Mouse (Mus musculus): ENCODE measurements at regions not wholly inside any gene's neighbourhood (a gene's known extent, or its start where the extent isn't known, plus 50 kb on each side); places are given as distances from the start of the nearest gene placed in this dataset.
"Not testable (repeated sequence)": the region's sequence is repeated elsewhere in the genome, so short reads cannot be mapped to it uniquely, and the experiment has no call there.

DNA sequence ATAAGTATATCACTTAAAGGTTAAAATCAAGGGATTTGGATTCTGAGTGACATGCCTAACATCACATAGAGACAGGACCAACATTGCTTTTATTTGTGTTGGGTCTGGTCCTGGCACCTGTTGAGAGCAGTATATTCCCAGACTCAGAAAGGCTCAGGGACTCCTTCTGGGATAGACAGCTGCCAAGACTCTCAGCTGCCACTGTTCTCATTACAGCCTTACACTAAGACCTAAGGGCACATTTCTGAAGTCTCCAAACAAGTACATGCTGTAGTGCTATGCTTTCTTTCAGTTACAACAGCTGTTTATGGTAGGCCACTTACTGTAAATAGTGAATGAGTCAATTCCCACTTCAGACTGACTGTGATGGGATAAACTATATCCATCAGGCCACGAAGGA, 77.7 kb upstream of the Fam13a start:
- WGBS = 82% methylated on average over 1 of the region's 1 CpGs
- Histone ChIP-seq H3K4me3 (ENCODE audit: insufficient read depth, low read depth, low read length) (no peak overlapping the region), H3K27me3 (ENCODE audit: control insufficient read depth, insufficient read depth, low read length) (no peaks in the 10 kb centered on the region), H3K36me3 (ENCODE audit: control insufficient read depth, insufficient read depth, low read length) (no peaks in the 10 kb centered on the region), H3K79me2 (ENCODE audit: control insufficient read depth, insufficient read depth, low read length) (no peaks in the 10 kb centered on the region), H3K4me1 (ENCODE audit: control insufficient read depth, insufficient read depth, low read length) (no peaks in the 10 kb centered on the region), H3K27ac (replicated peaks; ENCODE audit: insufficient read depth, low read depth, low read length) (no peak overlapping the region), H3K9ac (ENCODE audit: low read depth, low read length) (no peak overlapping the region)
- TF ChIP-seq CTCF (IDR thresholded peaks at IDR 0.05; ENCODE audit: low read depth, low read length) (no peak), POLR2A (IDR thresholded peaks at IDR 0.05; ENCODE audit: extremely low read depth, insufficient read depth, low read length) (no peak)
- DNase-seq (ENCODE audit: extremely low read depth, low read depth, low spot score) = no peak

DNA sequence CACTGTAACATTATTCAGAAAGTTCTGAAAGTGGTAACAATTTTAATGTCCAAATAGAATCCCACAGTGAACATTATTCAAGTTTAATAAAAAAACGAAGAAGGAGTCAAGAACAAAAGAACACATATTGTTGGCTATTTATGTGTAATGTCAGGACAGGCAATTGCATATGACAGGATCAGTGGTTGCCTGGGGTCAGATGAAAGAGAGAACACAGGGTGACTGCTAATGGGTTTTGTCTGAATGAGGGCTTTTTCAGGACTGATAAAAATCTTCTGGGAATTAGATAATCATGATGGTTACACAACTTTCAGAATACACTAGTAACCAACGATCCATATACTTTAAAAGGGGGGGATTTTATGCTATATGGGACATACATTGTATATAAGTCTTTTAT, 79.6 kb upstream of the Fam13a start:
- 60% methylated on average over 2 of the region's 2 CpGs for WGBS
- H3K4me1 ChIP-seq (ENCODE audit: control insufficient read depth, insufficient read depth, low read length) = no peaks in the 10 kb centered on the region
- H3K27ac ChIP-seq (replicated peaks; ENCODE audit: insufficient read depth, low read depth, low read length) = no peak overlapping the region
- no peak overlapping the region for H3K9ac ChIP-seq (ENCODE audit: low read depth, low read length)
- H3K27me3 ChIP-seq (ENCODE audit: control insufficient read depth, insufficient read depth, low read length) = no peaks in the 10 kb centered on the region
- TF ChIP-seq POLR2A (IDR thresholded peaks at IDR 0.05; ENCODE audit: extremely low read depth, insufficient read depth, low read length) = no peak
- no peak for TF ChIP-seq CTCF (IDR thresholded peaks at IDR 0.05; ENCODE audit: low read depth, low read length)
- no peaks in the 10 kb centered on the region for H3K79me2 ChIP-seq (ENCODE audit: control insufficient read depth, insufficient read depth, low read length)
- H3K4me3 ChIP-seq (ENCODE audit: insufficient read depth, low read depth, low read length) = no peak overlapping the region
- H3K36me3 ChIP-seq (ENCODE audit: control insufficient read depth, insufficient read depth, low read length) = no peaks in the 10 kb centered on the region
- no peak for DNase-seq (ENCODE audit: extremely low read depth, low read depth, low spot score)

DNA sequence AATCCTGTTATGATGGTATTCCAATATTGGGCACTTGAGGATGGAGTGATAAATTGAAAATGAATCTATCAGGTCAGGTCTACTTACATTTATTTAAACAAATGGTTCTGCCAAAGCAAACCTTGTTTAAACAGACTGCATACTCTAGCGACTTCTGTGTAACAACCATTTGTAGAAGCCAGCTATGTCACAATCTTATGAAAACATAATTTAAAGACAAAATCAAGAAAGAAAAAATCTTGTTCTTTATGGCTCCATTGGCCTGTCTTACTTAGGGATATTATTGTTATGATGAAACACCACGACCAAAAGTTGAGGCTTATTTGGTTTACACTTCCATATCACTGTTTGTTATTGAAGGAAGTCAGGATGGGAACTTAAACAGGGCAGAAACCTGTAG, 80.1 kb upstream of the Fam13a start:
- no peak for DNase-seq (ENCODE audit: extremely low read depth, low read depth, low spot score)
- Histone ChIP-seq H3K79me2 (ENCODE audit: control insufficient read depth, insufficient read depth, low read length) (no peaks in the 10 kb centered on the region), H3K36me3 (ENCODE audit: control insufficient read depth, insufficient read depth, low read length) (no peaks in the 10 kb centered on the region), H3K9ac (ENCODE audit: low read depth, low read length) (no peak overlapping the region), H3K27me3 (ENCODE audit: control insufficient read depth, insufficient read depth, low read length) (no peaks in the 10 kb centered on the region), H3K4me1 (ENCODE audit: control insufficient read depth, insufficient read depth, low read length) (no peaks in the 10 kb centered on the region), H3K27ac (replicated peaks; ENCODE audit: insufficient read depth, low read depth, low read length) (no peak overlapping the region), H3K4me3 (ENCODE audit: insufficient read depth, low read depth, low read length) (no peak overlapping the region)
- TF ChIP-seq CTCF (IDR thresholded peaks at IDR 0.05; ENCODE audit: low read depth, low read length) (no peak), POLR2A (IDR thresholded peaks at IDR 0.05; ENCODE audit: extremely low read depth, insufficient read depth, low read length) (no peak)
- 27% methylated on average over 2 of the region's 2 CpGs for WGBS

DNA sequence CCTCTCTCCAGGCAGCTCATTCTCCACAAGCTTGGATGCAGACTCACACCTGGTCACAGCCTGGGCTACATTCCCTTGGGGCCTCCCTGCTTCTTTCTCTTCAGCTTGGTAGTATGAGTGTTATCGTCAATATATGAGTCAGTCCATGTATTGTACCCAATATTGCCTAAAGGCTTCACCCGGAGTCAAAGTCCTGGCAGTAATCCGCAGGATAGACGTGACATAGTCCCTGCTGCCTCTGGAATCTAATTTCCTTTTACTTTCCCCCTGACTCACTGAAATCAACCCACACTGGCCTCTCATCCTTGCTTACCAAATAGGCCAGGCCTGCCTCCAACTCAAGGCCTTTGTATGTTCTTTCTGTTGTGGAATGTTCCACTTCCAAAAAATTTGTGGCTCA, 83.8 kb upstream of the Fam13a start:
- H3K36me3 ChIP-seq (ENCODE audit: control insufficient read depth, insufficient read depth, low read length) = no peaks in the 10 kb centered on the region
- H3K4me3 ChIP-seq (ENCODE audit: insufficient read depth, low read depth, low read length) = no peak overlapping the region
- WGBS = 86% methylated on average over 4 of the region's 4 CpGs
- H3K27ac ChIP-seq (replicated peaks; ENCODE audit: insufficient read depth, low read depth, low read length) = no peak overlapping the region
- no peak for DNase-seq (ENCODE audit: extremely low read depth, low read depth, low spot score)
- H3K27me3 ChIP-seq (ENCODE audit: control insufficient read depth, insufficient read depth, low read length) = no peaks in the 10 kb centered on the region
- H3K9ac ChIP-seq (ENCODE audit: low read depth, low read length) = no peak overlapping the region
- no peaks in the 10 kb centered on the region for H3K79me2 ChIP-seq (ENCODE audit: control insufficient read depth, insufficient read depth, low read length)
- H3K4me1 ChIP-seq (ENCODE audit: control insufficient read depth, insufficient read depth, low read length) = no peaks in the 10 kb centered on the region
- TF ChIP-seq CTCF (IDR thresholded peaks at IDR 0.05; ENCODE audit: low read depth, low read length) (no peak), POLR2A (IDR thresholded peaks at IDR 0.05; ENCODE audit: extremely low read depth, insufficient read depth, low read length) (no peak)

DNA sequence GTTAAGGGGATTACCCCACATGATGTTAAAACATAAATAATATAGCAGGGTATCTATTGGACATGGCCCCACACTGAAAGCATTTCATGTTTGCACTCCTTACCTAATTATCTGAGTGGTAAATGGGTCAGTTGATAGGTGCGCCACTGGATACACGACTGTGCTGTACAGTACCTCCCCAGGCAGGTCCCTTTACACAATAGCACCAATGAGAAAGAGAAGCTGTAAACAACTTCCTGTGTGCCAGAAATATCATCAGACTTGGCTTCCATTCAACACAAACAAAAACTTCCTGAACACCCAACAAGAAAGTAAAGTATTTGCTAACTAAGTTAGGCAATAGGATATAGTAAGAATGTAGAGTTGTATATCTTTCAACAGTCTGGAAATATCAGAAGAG, 76.3 kb upstream of the Tigd2 start:
- Histone ChIP-seq H3K4me1 (ENCODE audit: control insufficient read depth, insufficient read depth, low read length) (no peaks in the 10 kb centered on the region), H3K36me3 (ENCODE audit: control insufficient read depth, insufficient read depth, low read length) (no peaks in the 10 kb centered on the region), H3K79me2 (ENCODE audit: control insufficient read depth, insufficient read depth, low read length) (no peaks in the 10 kb centered on the region), H3K27ac (replicated peaks; ENCODE audit: insufficient read depth, low read depth, low read length) (no peak overlapping the region), H3K4me3 (ENCODE audit: insufficient read depth, low read depth, low read length) (no peak overlapping the region), H3K9ac (ENCODE audit: low read depth, low read length) (no peak overlapping the region), H3K27me3 (ENCODE audit: control insufficient read depth, insufficient read depth, low read length) (no peaks in the 10 kb centered on the region)
- DNase-seq (ENCODE audit: extremely low read depth, low read depth, low spot score) = peak; percentile 78
- 10% methylated on average over 2 of the region's 2 CpGs for WGBS
- TF ChIP-seq POLR2A (IDR thresholded peaks at IDR 0.05; ENCODE audit: extremely low read depth, insufficient read depth, low read length) (no peak), CTCF (IDR thresholded peaks at IDR 0.05; ENCODE audit: low read depth, low read length) (no peak)

DNA sequence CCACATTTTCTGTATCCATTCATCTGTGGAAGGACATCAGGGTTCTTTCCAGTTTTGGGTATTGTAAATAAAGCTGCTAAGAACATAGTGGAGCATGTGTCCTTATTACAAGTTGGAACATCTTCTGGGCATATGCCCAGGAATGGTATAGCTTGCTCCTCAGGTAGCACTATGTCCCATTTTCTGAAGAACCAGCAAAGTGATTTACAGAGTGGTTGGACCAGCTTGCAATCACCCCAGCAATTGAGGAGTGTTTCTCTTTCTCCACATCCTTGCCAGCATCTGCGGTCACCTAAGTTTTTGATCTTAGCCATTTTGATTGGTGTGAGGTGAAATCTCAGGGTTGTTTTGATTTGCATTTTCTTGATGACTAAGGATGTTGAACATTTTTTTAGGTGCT, 74.9 kb upstream of the Tigd2 start:
- H3K79me2 ChIP-seq (ENCODE audit: control insufficient read depth, insufficient read depth, low read length); H3K27ac ChIP-seq (replicated peaks; ENCODE audit: insufficient read depth, low read depth, low read length); DNase-seq (ENCODE audit: extremely low read depth, low read depth, low spot score); H3K27me3 ChIP-seq (ENCODE audit: control insufficient read depth, insufficient read depth, low read length); H3K4me1 ChIP-seq (ENCODE audit: control insufficient read depth, insufficient read depth, low read length); H3K9ac ChIP-seq (ENCODE audit: low read depth, low read length); H3K36me3 ChIP-seq (ENCODE audit: control insufficient read depth, insufficient read depth, low read length); H3K4me3 ChIP-seq (ENCODE audit: insufficient read depth, low read depth, low read length): not testable (repeated sequence)
- WGBS = 97% methylated on average over 1 of the region's 1 CpGs
